Mouse (Mus musculus) hindbrain, embryonic 12.5 days (tissue): ENCODE results near the gene Tubgcp6. TPM values are rescaled to one million over a fixed set of nuclear protein-coding genes. Genes with fewer than 3 reads are reported as not detected.
A peak's percentile ranks its signal among the peaks of the same experiment; 100 is the strongest.

ENCODE experiments used
- ATAC-seq: fragments of 200-750 bp; cut with Nextera tagmentation; 2 replicates; pipeline ENCODE4 v1.8.0; 2017; ENCODE audit warnings: moderate TSS enrichment; ENCODE audit not compliant: low FRiP score
- H3K27ac ChIP-seq: fragments of 300-500 bp; sonication (generic); 2 replicates; pipeline ENCODE4 v1.5.1; 2016; ENCODE audit warnings: mild to moderate bottlenecking
- H3K27me3 ChIP-seq: fragments of 300-500 bp; sonication (generic); 2 replicates; pipeline ENCODE4 v1.6.1; 2016; ENCODE audit warnings: mild to moderate bottlenecking
- H3K36me3 ChIP-seq: fragments of 300-500 bp; sonication (generic); 2 replicates; pipeline ENCODE4 v1.6.1; 2016; ENCODE audit warnings: mild to moderate bottlenecking
- H3K4me1 ChIP-seq: fragments of 300-500 bp; sonication (generic); 2 replicates; pipeline ENCODE4 v1.6.1; 2016
- H3K4me2 ChIP-seq: fragments of 300-500 bp; sonication (generic); replicated peaks from 2 replicates; pipeline ENCODE4 v1.6.1; 2016; ENCODE audit warnings: mild to moderate bottlenecking
- H3K4me3 ChIP-seq: fragments of 300-500 bp; sonication (generic); 2 replicates; pipeline ENCODE4 v1.5.1; 2016; ENCODE audit warnings: mild to moderate bottlenecking
- H3K9ac ChIP-seq: fragments of 300-500 bp; sonication (generic); 2 replicates; pipeline ENCODE4 v1.6.1; 2016; ENCODE audit warnings: mild to moderate bottlenecking, moderate library complexity
- H3K9me3 ChIP-seq: fragments of 300-500 bp; sonication (generic); replicated peaks from 2 replicates; pipeline ENCODE4 v1.6.1; 2016; ENCODE audit warnings: mild to moderate bottlenecking
- WGBS: fragments of 180-500 bp; shearing (Covaris S2); methylation state at CpG from one replicate; pipeline ENCODE4 v1.1.7; 2016; 5-methylcytosine and 5-hydroxymethylcytosine counted together
- polyA plus RNA-seq: library from polyadenylated mRNA; unstranded; fragments of >200 nt; fragmentation: Nextera tagmentation; extraction: Ambion mirVana; gene quantifications from 2 replicates; pipeline ENCODE4 v1.2.1, GENCODE M21; 2016

Tubgcp6 gene
- polyA plus RNA-seq, 1 experiment from 2014 or later, result 22.3 TPM

DNA sequence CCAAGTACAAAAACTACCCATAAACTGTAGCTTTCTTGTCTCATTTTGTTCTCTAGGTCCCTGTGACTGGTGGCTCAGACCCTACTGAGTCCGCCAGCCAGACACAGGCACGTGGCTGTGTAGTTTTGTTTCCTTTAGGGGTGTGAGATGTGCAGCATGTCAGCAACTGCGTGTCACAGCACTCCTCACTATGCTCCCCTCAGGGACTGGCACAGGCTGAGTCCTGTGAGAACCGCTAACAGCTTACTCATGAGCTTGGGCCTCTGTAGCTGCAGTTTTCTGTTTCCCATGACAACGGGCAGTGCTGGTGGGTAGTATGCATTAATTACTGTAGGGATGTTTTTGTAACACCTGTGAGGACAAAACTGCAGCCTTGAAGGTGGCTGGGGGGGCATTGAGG is 30.7 kb downstream of the Tubgcp6 start:
- Histone ChIP-seq H3K4me1 (peaks cover 20% of the 10 kb centered on the region), H3K36me3 (peaks cover 49% of the 10 kb centered on the region), H3K27ac (no peak overlapping the region), H3K9ac (no peak overlapping the region), H3K9me3 (no peaks in the 10 kb centered on the region), H3K4me2 (no peak overlapping the region), H3K27me3 (no peaks in the 10 kb centered on the region), H3K4me3 (no peak overlapping the region)
- no peak for ATAC-seq
- 80% methylated on average over 5 of the region's 5 CpGs for WGBS

DNA sequence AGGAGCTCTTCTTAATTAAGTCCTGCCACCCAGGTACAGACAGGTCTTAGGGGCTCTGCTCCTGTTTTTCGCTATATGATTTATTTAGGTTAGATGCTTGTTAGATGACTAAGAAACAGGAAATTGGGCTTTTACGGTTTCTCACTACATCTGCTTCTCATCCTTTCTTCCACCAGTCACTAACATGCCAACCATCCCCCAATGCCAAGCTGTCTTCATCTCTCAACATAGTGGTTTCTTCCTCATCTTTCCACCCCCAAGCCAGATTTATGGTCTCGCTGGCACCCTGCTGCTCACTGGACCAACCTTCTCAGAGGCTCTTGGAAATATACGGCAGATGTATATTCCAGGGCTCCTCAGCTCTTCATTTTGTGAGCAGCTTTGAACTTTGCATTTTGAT is 32.2 kb downstream of the Tubgcp6 start:
- H3K27ac ChIP-seq, result no peak overlapping the region
- no peaks in the 10 kb centered on the region for H3K9me3 ChIP-seq
- WGBS, result 92% methylated on average over 4 of the region's 4 CpGs
- ATAC-seq, result no peak
- no peak overlapping the region for H3K4me2 ChIP-seq
- no peak overlapping the region for H3K9ac ChIP-seq
- peaks cover 20% of the 10 kb centered on the region for H3K4me1 ChIP-seq
- H3K4me3 ChIP-seq, result no peak overlapping the region
- H3K36me3 ChIP-seq, result peaks cover 49% of the 10 kb centered on the region
- H3K27me3 ChIP-seq, result no peaks in the 10 kb centered on the region

DNA sequence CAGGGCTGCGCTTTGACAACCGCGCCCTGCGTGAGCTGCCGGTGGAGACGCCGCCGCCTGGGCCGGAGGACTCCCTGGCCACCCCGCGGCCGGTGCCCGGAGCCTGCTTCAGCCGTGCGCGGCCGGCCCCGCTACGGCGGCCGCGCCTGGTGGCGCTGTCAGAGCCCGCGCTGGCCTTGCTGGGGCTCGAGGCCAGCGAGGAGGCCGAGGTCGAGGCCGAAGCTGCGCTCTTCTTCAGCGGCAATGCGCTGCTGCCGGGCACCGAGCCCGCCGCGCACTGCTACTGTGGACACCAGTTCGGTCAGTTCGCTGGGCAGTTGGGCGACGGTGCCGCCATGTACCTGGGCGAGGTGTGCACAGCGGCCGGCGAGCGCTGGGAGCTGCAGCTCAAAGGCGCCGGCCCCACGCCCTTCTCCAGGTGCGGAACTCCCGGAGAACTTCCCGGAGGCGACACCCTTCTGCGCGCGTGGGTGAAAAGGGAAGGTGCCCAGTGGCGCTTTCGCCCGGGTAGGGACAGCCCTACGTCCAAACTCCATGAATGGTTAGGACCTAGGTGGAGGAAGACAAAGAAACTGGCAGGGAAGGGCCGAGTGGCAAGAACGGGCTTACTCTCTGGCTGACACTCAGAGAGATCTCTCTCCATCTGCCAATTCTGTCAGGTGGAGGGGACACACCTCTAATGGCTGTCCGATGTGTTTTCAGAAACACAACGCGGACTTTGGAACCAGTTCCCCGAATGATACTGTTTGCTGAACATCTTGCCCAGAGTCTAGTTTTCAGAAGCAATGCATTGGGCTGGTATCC is 33.5 kb downstream of the Tubgcp6 start:
- Histone ChIP-seq H3K4me2 (peak overlapping the region; percentile 99), H3K9me3 (no peaks in the 10 kb centered on the region), H3K4me1 (peaks cover 20% of the 10 kb centered on the region), H3K9ac (peak overlapping the region; percentile 95), H3K4me3 (peak overlapping the region; percentile 95), H3K27me3 (no peaks in the 10 kb centered on the region), H3K36me3 (peaks cover 49% of the 10 kb centered on the region), H3K27ac (peak overlapping the region; percentile 84)
- WGBS, result 4% methylated on average over 67 of the region's 68 CpGs
- ATAC-seq, result peak; percentile 53

DNA sequence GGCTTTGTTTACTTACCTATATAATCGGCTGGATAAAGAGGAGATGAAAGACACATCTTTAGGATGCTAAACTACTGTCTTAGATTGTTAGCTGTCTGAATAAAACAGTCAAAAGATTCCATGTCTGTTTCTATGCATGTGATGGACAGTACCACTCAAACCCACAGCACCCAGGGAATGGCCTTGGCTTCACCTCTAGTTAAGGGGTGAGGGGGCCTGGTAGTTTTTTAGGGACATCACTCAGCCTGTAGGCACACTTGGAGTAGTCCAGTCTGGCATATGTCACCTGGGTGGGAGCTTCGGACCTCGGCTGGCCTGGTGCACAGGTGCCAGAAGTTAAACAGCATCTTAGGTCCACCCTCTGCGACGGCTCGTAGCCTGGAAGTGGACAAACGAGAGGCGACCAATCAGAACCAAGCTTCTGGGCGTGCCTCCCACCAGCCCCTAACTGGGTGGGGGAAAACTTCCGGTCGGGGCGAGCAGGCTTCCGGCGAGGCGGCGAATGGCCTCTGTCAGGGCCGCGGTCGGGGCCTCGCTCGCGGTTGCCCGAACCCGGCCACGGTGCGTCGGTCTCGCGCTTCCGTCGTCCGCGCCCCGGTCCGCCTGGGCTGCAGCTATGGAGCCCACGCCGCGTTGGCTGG is 34.2 kb downstream of the Tubgcp6 start, which contains the start of gene Selenoo:
Gene Selenoo (plus strand): TSS at position 478 of the 641 bp plus-strand sequence.
- Histone ChIP-seq H3K27ac (peak within 1 kb of the TSS; percentile 84), H3K9ac (peak within 1 kb of the TSS; percentile 95), H3K36me3 (peaks cover 49% of the 10 kb centered on the region), H3K4me1 (peaks cover 20% of the 10 kb centered on the region), H3K4me2 (peak within 1 kb of the TSS; percentile 99), H3K9me3 (no peaks in the 10 kb centered on the region), H3K4me3 (peak within 1 kb of the TSS; percentile 95), H3K27me3 (no peaks in the 10 kb centered on the region)
- ATAC-seq, result peak; percentile 95
- WGBS, result 2% methylated on average over 38 of the region's 38 CpGs

DNA sequence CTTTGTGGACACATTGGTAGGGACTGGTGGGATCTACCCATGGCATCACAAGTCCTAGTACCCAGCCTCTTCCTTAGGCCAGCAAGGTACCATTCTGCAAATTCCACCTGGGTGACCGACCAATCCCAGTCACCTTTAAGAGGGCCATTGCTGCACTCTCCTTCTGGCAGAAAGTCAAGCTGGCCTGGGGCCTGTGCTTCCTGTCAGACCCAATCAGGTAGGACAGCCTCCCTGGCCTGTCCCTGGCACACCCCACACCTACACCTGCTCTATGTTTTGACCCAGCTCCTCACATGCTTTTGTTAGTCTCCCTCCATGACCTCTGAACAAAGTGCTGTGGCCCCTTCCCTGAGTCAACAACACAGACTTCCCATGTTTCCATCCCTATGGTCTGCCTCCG is 38.1 kb downstream of the Tubgcp6 start:
- H3K27ac ChIP-seq, result no peak overlapping the region
- H3K27me3 ChIP-seq, result no peaks in the 10 kb centered on the region
- no peak overlapping the region for H3K4me2 ChIP-seq
- no peak overlapping the region for H3K9ac ChIP-seq
- ATAC-seq, result no peak
- WGBS, result 96% methylated on average over 2 of the region's 2 CpGs
- peaks cover 10% of the 10 kb centered on the region for H3K4me1 ChIP-seq
- peaks cover 72% of the 10 kb centered on the region for H3K36me3 ChIP-seq
- H3K9me3 ChIP-seq, result no peaks in the 10 kb centered on the region
- H3K4me3 ChIP-seq, result no peak overlapping the region

DNA sequence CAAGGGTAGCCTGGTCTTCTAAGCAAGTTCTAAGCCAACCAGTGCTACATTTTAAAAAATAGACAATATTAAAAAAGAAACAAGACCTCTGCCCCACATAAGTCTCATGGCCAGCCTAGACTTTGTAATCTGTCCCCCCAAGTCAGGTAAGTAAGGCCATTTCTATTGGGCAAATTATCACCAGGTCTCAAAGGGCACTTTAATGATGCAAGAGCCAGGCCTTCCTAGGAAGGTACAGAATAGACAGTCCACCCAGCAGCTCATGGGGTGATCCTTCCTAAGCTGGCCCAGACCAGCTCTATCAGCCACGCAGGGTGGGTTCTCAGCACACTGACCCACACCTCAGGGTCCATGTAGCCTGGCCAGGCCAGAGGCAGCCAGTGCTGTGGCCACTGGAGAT is 39.0 kb downstream of the Tubgcp6 start:
- Histone ChIP-seq H3K27ac (no peak overlapping the region), H3K4me3 (no peak overlapping the region), H3K4me1 (peaks cover 6% of the 10 kb centered on the region; the same call in 1 of the 2 replicates), H3K4me2 (no peak overlapping the region), H3K36me3 (peaks cover 72% of the 10 kb centered on the region), H3K9ac (no peak overlapping the region), H3K9me3 (no peaks in the 10 kb centered on the region), H3K27me3 (no peaks in the 10 kb centered on the region)
- 95% methylated on average over 1 of the region's 1 CpGs for WGBS
- no peak for ATAC-seq

DNA sequence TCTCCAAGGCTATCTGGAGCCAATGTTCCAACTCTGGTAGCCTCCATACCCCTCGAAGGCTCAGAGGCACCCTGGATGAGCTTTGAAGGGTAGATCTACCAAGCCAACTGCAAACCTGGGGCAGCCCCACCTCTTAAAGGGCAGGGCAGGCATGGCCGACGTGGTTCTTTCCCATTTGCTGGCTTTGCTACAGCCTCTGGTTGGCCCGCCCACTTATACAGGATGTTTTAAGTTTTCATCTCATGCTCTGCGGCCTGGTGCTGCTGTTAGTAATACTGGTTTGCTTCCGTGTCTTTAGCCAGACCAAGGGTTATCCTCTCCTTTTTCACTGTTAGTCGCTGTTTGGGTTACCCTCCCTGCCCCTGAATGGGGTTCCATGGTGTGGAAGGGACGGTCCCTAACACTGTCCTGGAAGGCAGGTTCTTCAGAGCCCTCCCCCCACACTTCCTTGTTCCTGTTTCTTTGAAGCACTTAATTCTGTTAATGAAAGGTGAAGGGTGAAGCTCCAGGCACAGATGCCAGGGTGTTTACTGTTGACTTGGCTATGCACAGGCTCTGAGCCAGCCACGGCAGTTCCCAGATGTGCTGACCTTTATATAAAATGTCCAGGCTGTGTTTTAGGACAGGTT is 44.6 kb downstream of the Tubgcp6 start:
- Histone ChIP-seq H3K4me3 (no peak overlapping the region), H3K27ac (no peak overlapping the region), H3K4me1 (peaks cover 32% of the 10 kb centered on the region), H3K9ac (peak overlapping the region; percentile 19), H3K36me3 (peaks cover 33% of the 10 kb centered on the region), H3K9me3 (no peaks in the 10 kb centered on the region), H3K27me3 (no peaks in the 10 kb centered on the region), H3K4me2 (peak overlapping the region; percentile 78; the same call in 1 of the 2 replicates)
- ATAC-seq, result no peak
- 80% methylated on average over 9 of the region's 9 CpGs for WGBS

DNA sequence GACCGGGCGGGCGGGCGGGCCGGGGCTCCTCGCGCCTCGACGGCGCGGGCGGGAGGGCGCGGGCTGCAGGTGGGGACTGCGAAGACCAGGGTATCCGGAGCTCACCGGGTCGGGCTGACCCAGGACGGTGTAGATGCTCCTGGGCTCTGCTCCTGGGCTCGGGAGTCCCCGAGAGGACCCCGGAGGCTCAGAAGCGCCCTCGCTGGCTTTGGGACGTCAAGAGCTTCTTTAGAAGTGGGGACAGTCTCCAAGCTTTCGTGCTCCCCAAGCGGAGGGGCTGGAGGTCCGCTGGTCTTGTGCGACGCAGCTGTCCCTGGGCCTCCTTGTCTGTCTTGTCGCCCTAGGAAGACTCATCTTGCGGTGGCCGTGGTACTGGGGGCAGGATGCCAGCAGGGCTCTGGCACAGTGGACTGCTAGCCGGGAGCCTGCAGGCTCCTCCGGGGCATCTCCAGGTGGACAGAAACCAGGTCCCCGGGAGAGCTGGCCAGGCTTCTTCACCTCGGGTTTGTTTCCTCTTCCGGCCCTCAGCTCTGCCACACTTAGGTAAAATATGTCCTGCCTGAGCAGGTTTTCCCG is 46.7 kb downstream of the Tubgcp6 start:
- Histone ChIP-seq H3K9me3 (no peaks in the 10 kb centered on the region), H3K27me3 (peaks cover 3% of the 10 kb centered on the region; the same call in 1 of the 2 replicates), H3K4me2 (peak overlapping the region; percentile 78), H3K4me3 (peak overlapping the region; percentile 91), H3K36me3 (peaks cover 12% of the 10 kb centered on the region), H3K27ac (peak overlapping the region; percentile 89), H3K9ac (peak overlapping the region; percentile 94), H3K4me1 (peaks cover 32% of the 10 kb centered on the region)
- under 1% methylated on average over 35 of the region's 39 CpGs for WGBS
- ATAC-seq, result peak; percentile 68

DNA sequence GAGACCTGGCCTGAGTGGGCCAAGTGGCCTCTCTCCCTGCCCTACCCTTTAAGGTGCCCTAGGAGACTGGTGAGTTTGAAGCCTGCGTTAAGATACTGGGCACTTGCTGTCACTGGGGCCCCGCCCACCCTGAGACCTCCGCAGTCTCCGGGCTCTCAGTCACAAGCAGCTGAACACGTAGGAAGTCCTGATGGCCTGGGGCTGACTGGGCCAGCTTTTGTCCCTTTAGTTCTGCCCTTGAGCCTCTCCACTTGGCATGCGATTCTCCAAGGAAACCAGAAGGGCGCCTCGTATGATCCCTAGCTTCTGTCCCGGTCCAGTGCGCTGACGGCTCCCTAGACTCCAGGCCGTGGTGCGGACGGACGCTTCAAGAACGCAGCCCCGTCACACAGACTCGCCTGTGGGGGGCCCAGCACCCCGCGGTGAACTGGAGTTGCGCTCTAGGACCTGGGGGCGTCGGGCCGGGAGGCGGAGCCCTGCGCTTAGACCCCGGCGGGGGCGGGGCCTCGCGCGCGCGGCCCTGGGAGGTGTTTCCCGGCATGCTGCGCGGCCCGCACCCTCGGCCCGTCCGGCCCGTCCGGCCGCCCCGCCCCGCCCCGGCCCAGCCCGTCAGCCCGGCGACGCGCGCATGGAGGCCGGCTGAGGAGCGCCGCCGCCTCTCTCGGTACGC is 47.3 kb downstream of the Tubgcp6 start:
- H3K9me3 ChIP-seq, result no peaks in the 10 kb centered on the region
- H3K27ac ChIP-seq, result peak overlapping the region; percentile 89
- peaks cover 6% of the 10 kb centered on the region for H3K36me3 ChIP-seq
- H3K27me3 ChIP-seq, result peaks cover 7% of the 10 kb centered on the region
- peak overlapping the region; percentile 91 for H3K4me3 ChIP-seq
- peak overlapping the region; percentile 94 for H3K9ac ChIP-seq
- H3K4me2 ChIP-seq, result peak overlapping the region; percentile 78
- ATAC-seq, result peak; percentile 92
- under 1% methylated on average over 52 of the region's 59 CpGs for WGBS
- peaks cover 32% of the 10 kb centered on the region for H3K4me1 ChIP-seq

DNA sequence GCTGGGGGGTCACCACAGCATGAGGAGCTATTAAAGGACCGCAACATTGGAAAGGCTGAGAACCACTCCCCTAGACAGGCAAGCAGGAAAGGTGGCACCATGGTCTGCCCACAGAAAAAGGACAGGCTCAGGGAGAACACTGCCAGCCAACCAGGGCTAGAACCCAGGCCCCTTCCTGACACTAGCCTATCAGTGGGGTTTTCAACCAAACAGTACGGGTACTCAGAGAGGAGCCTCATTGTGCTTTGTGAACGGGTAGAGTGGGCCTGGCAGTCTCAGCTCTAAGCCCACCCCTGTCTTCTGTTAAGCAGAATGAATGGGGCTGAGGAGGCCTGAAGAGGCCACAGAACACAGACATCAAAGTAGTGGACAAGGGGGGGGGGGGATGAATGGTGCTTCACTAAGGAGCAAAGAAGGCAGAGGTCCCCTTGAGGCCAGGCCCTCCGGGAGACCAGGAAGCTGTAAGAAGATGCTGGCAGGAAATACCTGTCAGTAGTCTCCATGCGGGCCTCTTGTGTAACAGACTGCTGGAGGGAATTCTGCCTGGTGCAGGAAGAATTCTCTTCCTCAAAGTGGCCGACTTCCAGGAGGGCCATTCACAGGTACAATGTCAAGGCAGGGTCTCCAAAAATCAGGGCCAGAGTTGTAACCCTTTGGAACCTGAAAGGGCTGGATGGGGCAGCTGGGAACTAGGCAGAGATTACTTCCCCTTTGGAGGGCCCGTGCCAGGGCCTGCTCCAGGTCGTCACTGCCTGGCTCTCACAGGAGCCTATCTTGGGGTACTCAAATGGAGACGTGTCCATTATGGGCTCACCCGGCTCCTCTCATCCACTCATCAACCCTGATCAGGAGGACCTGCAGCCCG is 48.1 kb downstream of the Tubgcp6 start, which contains the start of gene Trabd:
Gene Trabd (plus strand): TSS at position 512 of the 865 bp plus-strand sequence.
- no peaks in the 10 kb centered on the region for H3K9me3 ChIP-seq
- peak within 1 kb of the TSS; percentile 91 for H3K4me3 ChIP-seq
- no peak; the same call in 1 of the 2 replicates for ATAC-seq
- WGBS, result 19% methylated on average over 11 of the region's 11 CpGs
- peaks cover 14% of the 10 kb centered on the region for H3K27me3 ChIP-seq
- peaks cover under 1% of the 10 kb centered on the region; the same call in 1 of the 2 replicates for H3K36me3 ChIP-seq
- peak within 1 kb of the TSS; percentile 94 for H3K9ac ChIP-seq
- H3K4me1 ChIP-seq, result peaks cover 32% of the 10 kb centered on the region
- peak within 1 kb of the TSS; percentile 78 for H3K4me2 ChIP-seq
- peak within 1 kb of the TSS; percentile 89 for H3K27ac ChIP-seq
